Mouse (Mus musculus) hindbrain, embryonic 11.5 days (tissue): ENCODE data around the gene Hdac1. TPM values are rescaled to one million over a fixed set of nuclear protein-coding genes. Genes with fewer than 3 reads are reported as not detected.

ENCODE experiments used
- ATAC-seq: fragments of 200-750 bp; cut with Nextera tagmentation; 2 replicates; pipeline ENCODE4 v1.8.0; 2017; ENCODE audit warnings: mild to moderate bottlenecking, moderate TSS enrichment, moderate library complexity; ENCODE audit not compliant: low FRiP score
- DNase-seq: peaks from one replicate; pipeline ENCODE4 v3.0.0-alpha.2; 2015; ENCODE audit warnings: low spot score
- H3K27ac ChIP-seq: fragments of 300-500 bp; sonication (generic); 2 replicates; pipeline ENCODE4 v1.5.1; 2014; ENCODE audit warnings: mild to moderate bottlenecking, low read depth, low read length
- H3K27me3 ChIP-seq: fragments of 300-500 bp; sonication (generic); 2 replicates; pipeline ENCODE4 v1.6.1; 2014; ENCODE audit warnings: mild to moderate bottlenecking, low read length, moderate library complexity, mixed read lengths; ENCODE audit not compliant: control insufficient read depth, insufficient read depth
- H3K36me3 ChIP-seq: fragments of 300-500 bp; sonication (generic); 2 replicates; pipeline ENCODE4 v1.6.1; 2014; ENCODE audit warnings: mild to moderate bottlenecking, low read length, moderate library complexity, mixed read lengths; ENCODE audit not compliant: control insufficient read depth, insufficient read depth
- H3K4me1 ChIP-seq: fragments of 300-500 bp; sonication (generic); replicated peaks from 2 replicates; pipeline ENCODE4 v1.6.1; 2014; ENCODE audit warnings: low read length, mixed read lengths; ENCODE audit not compliant: control insufficient read depth, insufficient read depth
- H3K4me2 ChIP-seq: fragments of 300-500 bp; sonication (generic); replicated peaks from 2 replicates; pipeline ENCODE4 v1.6.1; 2014; ENCODE audit warnings: mild to moderate bottlenecking, low read depth, low read length
- H3K4me3 ChIP-seq: fragments of 300-500 bp; sonication (generic); 2 replicates; pipeline ENCODE4 v1.5.1; 2014; ENCODE audit warnings: low read depth, low read length
- H3K9ac ChIP-seq: fragments of 300-500 bp; sonication (generic); 2 replicates; pipeline ENCODE4 v1.6.1; 2014; ENCODE audit warnings: low read depth, low read length
- H3K9me3 ChIP-seq: fragments of 300-500 bp; sonication (generic); 2 replicates; pipeline ENCODE4 v1.6.1; 2016; ENCODE audit warnings: low read length; ENCODE audit not compliant: control insufficient read depth
- WGBS: fragments of 180-500 bp; shearing (Covaris S2); extraction: QIAGEN DNeasy Blood & Tissue Kit; methylation state at CpG from one replicate; pipeline ENCODE4 v1.1.7; 2014; 5-methylcytosine and 5-hydroxymethylcytosine counted together
- polyA plus RNA-seq: library from polyadenylated mRNA; unstranded; fragments of >200 nt; fragmentation: Nextera tagmentation; extraction: Ambion mirVana; gene quantifications from 2 replicates; pipeline ENCODE4 v1.2.1, GENCODE M21; 2014

The Hdac1 gene
- polyA plus RNA-seq, 1 experiment from 2014 or later = 206 TPM

DNA sequence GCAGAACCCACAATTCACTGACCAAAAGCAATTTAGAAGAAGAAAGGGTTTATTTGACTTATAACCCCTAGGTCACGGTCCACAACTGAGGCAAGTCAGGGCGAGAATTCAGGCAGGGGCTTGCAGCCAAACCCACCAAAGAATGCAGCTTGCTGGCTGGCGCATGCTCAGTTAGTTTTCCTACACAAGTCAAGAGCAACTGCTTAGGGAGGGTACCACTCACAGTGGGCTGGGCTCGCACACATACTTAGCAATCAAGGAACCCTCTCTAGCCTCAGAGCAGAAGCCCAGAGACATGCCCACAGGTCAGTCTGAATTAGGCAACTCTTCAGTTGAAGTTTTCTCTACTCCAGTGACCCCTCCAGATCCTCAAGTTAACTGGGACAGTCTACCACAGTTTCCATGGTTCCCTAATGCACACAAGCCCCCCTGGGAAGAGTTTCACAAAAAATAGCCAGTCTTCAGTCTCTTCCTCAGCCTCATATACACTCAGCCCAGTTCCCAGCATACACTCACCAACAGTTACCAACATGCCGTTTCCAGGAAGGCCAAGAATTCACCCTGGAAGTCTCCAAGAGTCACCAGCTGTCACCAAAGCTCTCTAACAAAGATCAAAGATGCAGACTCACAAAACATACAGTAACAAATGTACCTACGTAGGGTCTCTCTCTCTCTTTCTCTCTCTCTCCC lies 31.6 kb downstream of the Hdac1 start:
- H3K36me3 ChIP-seq = no peaks in the 10 kb centered on the region
- H3K4me3 ChIP-seq = no peak overlapping the region
- H3K27me3 ChIP-seq = no peaks in the 10 kb centered on the region
- no peak overlapping the region for H3K9ac ChIP-seq
- ATAC-seq (no peak), DNase-seq (peak; percentile 29)
- WGBS = 36% methylated on average over 6 of the region's 6 CpGs
- H3K9me3 ChIP-seq = no peaks in the 10 kb centered on the region
- peaks cover 14% of the 10 kb centered on the region for H3K4me1 ChIP-seq
- peak overlapping the region; percentile 84 for H3K27ac ChIP-seq
- H3K4me2 ChIP-seq = no peak overlapping the region

DNA sequence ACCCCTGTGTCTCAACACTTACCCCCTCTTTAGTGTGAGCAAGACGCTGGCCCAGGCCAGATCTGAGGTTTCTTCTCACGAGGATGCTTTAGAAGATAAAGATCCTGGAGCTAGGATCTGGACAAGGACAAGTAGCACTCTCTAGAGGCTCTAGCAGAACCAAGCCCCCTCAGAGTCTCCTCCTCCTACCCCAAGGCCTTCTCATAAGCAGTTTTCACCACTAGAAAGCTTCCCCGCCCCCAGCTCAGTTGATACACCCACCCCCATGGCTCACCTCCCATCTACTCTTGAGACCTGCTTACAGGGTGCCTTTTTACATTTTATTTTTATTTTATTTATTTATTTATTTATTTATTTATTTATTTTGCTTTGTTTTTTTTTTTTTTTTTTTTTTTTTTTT lies 32.9 kb downstream of the Hdac1 start:
- Histone ChIP-seq H3K9ac (no peak overlapping the region), H3K4me1 (peaks cover 14% of the 10 kb centered on the region), H3K4me3 (no peak overlapping the region), H3K4me2 (no peak overlapping the region), H3K27ac (no peak overlapping the region), H3K9me3 (no peaks in the 10 kb centered on the region), H3K36me3 (no peaks in the 10 kb centered on the region), H3K27me3 (no peaks in the 10 kb centered on the region)
- no peak for ATAC-seq
- 63% methylated on average over 3 of the region's 3 CpGs for WGBS
- DNase-seq = no peak

DNA sequence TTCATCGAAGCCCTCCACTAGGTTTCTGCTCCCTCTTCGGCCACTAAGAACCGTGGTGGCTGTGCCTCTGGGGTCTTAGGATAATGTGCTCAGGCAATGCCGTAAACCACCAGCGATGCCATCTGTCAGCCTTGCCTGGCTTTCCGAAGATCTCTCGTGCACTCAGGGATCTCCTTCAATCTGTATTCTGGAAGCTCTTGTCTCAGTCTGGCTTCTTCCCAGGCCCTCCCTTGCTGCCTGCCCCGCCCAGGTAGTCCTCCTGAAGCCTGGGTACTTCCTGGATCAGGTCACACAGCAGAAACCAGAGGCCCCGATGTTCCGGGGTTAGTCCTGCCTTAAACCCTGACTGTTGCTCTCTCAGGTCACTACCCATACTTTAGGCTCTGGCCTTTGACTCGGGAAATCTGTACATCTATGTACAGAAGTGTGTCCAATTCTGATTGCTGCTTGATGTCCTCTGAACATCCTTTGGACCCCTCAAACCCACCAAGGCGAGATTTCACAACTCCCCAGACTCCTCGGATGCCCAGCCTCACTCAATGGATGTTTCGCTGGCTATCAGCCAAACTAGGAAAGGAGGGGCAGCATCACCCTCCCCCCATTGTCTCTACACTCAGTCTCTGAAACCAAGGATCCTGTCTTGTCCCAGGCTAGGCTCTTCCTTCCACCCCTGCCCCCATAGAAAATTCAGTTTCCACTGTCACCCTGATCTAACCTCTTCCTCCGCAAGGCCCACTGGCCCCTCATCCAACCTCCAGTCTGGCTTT lies 33.5 kb downstream of the Hdac1 start:
- Histone ChIP-seq H3K4me3 (no peak overlapping the region), H3K27ac (no peak overlapping the region), H3K9ac (no peak overlapping the region), H3K4me2 (no peak overlapping the region), H3K4me1 (peaks cover 14% of the 10 kb centered on the region), H3K9me3 (no peaks in the 10 kb centered on the region), H3K36me3 (no peaks in the 10 kb centered on the region), H3K27me3 (no peaks in the 10 kb centered on the region)
- DNase-seq (no peak), ATAC-seq (no peak)
- 73% methylated on average over 15 of the region's 15 CpGs for WGBS

DNA sequence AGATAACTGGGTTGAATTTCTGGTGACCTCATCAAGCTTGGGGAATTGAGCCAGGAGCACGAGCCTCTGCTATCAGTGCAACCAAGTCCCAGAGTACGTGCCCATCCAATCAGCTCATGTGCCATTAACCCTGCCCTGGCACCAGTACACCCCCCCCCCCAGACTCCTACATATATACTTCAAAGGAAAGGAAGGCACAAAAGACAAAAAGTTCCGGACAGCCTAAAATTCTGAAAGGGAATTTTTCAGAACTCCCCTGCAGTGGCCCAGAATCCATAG lies 34.3 kb downstream of the Hdac1 start:
- peaks cover 14% of the 10 kb centered on the region for H3K4me1 ChIP-seq
- no peaks in the 10 kb centered on the region for H3K27me3 ChIP-seq
- ATAC-seq (no peak), DNase-seq (no peak)
- no peak overlapping the region for H3K4me2 ChIP-seq
- H3K4me3 ChIP-seq = no peak overlapping the region
- H3K36me3 ChIP-seq = no peaks in the 10 kb centered on the region
- H3K9ac ChIP-seq = no peak overlapping the region
- H3K27ac ChIP-seq = no peak overlapping the region
- no peaks in the 10 kb centered on the region for H3K9me3 ChIP-seq
- WGBS = 74% methylated on average over 3 of the region's 3 CpGs

DNA sequence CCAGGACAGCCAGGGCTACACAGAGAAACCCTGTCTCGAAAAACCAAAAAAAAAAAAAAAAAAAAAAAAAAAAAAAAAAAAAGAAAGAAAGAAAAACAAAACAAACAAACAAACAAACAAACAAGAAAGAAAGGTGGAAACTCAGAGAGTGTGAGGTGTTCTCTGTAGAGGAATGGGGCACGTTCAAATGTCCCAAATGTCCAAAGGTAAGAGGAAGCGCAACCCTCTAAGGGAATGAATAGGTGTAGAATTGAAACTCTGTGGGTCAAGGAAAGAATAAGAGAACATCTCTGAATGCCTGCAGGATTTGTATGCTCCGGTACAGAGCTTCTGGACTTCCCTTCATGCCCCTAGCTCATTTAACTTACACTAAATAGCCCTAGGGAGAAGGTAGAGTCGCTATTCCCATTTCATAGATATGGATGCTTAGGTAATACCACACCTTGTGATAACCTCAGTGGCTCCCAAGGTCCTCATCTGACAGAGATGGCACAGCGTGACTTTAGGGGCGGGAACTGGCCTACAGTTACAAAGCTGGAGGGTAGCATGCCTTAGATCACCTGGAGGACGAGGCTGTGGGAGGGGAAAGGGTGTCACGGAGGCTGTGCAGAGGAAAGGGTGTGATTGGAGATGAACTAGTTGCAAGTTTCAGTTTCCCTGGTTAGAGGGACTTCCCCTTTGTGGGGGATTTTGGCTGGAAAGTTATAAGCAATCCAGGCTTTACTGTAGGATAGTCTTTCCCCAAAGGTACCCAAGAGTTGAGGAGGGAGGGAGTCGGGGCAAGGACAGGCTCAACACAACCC lies 34.9 kb downstream of the Hdac1 start:
- no peak overlapping the region for H3K4me3 ChIP-seq
- no peak overlapping the region for H3K27ac ChIP-seq
- no peaks in the 10 kb centered on the region for H3K27me3 ChIP-seq
- ATAC-seq (no peak), DNase-seq (no peak)
- H3K4me2 ChIP-seq = no peak overlapping the region
- no peak overlapping the region for H3K9ac ChIP-seq
- no peaks in the 10 kb centered on the region for H3K36me3 ChIP-seq
- no peaks in the 10 kb centered on the region for H3K9me3 ChIP-seq
- H3K4me1 ChIP-seq = peaks cover 14% of the 10 kb centered on the region
- 68% methylated on average over 9 of the region's 10 CpGs for WGBS

DNA sequence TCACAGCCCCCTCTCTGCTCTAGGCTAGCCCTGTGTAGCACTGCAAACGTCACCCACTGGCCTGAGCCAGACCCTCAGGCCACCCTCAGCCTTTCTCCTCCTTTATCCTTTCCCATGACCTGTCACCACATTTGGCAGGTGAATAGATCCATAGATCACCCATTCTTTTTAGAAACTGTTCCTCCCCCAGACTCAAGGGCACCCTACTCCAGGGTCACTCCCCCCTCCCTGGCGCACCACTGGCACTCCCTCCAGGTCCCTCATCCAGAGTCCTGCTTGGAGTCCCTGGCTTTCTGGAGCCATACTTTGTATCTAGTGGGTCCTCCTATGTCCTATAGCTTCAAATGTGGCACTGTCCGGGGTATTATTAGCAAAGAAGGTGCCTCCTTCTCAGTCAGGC lies 37.0 kb downstream of the Hdac1 start:
- Histone ChIP-seq H3K36me3 (no peaks in the 10 kb centered on the region), H3K9me3 (no peaks in the 10 kb centered on the region), H3K27ac (no peak overlapping the region), H3K4me2 (no peak overlapping the region), H3K4me1 (no peaks in the 10 kb centered on the region), H3K27me3 (no peaks in the 10 kb centered on the region), H3K9ac (no peak overlapping the region), H3K4me3 (no peak overlapping the region)
- DNase-seq (no peak), ATAC-seq (no peak)
- WGBS = 76% methylated on average over 3 of the region's 3 CpGs

DNA sequence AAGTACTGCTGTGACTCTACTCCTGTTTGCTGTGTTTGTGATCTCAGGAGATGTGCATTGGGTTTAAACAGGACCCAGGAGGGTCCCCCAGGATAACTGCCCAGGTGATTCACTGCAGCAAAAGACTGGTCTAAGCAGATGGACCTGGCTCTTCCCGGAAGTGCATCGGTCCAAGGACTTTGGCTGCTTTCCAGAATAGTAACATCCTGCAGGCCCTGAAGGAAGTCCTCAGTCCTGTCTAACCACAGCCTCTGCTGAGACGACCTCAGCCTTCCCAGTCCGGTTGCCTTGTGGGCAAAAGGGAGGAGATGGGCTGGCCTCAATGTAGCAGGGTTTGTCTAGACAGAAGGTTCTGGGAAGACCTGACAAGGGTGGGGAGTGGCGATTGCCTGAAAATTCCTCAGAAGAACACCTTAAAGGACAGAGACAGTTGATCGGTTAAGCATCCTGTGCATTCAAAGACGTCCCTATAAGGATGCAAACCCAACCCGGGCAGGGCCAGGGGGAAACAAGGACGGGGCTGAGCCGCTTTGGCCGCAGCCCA lies 39.5 kb downstream of the Hdac1 start:
- Histone ChIP-seq H3K4me3 (no peak overlapping the region), H3K36me3 (no peaks in the 10 kb centered on the region), H3K9me3 (no peaks in the 10 kb centered on the region), H3K4me2 (no peak overlapping the region), H3K27me3 (no peaks in the 10 kb centered on the region), H3K27ac (no peak overlapping the region), H3K9ac (no peak overlapping the region), H3K4me1 (no peaks in the 10 kb centered on the region; the same call in 1 of the 2 replicates)
- no peak for DNase-seq
- WGBS = 78% methylated on average over 11 of the region's 11 CpGs
- no peak for ATAC-seq

DNA sequence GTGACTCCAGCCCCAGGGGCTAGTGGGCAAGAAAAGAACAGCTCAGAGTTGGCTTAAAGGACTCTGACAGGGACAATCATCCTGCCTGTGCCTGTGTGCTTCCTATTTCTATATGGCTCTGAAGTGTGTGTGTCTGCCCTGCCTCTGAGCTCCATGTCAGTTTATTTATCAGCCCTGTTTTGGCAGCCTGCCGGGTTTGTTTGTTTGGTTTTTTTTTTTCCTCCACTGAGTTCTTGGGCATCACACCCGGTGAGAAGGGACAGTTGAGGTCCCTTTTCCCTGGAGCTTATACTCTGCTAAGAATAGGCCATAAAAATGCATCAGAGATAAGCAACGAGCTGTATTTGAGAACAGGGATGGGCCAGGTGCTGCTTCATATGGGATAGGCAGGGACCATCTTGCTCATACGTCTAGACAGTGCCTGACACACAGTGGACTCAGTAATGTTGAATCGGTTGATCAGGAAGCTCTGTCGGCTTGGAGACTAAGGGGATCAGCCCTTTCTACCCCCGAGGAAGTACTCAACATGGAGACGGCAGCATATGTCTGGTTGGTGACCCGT lies 40.1 kb downstream of the Hdac1 start:
- H3K4me3 ChIP-seq = no peak overlapping the region
- no peak overlapping the region for H3K4me2 ChIP-seq
- 78% methylated on average over 9 of the region's 9 CpGs for WGBS
- H3K4me1 ChIP-seq = no peaks in the 10 kb centered on the region; the same call in 1 of the 2 replicates
- ATAC-seq (no peak), DNase-seq (no peak)
- H3K27me3 ChIP-seq = no peaks in the 10 kb centered on the region
- H3K9ac ChIP-seq = no peak overlapping the region
- no peaks in the 10 kb centered on the region for H3K36me3 ChIP-seq
- no peaks in the 10 kb centered on the region for H3K9me3 ChIP-seq
- H3K27ac ChIP-seq = no peak overlapping the region
